Comparison of ENCODE assay signal across 8 mouse cellular contexts in the genomic region with DNA sequence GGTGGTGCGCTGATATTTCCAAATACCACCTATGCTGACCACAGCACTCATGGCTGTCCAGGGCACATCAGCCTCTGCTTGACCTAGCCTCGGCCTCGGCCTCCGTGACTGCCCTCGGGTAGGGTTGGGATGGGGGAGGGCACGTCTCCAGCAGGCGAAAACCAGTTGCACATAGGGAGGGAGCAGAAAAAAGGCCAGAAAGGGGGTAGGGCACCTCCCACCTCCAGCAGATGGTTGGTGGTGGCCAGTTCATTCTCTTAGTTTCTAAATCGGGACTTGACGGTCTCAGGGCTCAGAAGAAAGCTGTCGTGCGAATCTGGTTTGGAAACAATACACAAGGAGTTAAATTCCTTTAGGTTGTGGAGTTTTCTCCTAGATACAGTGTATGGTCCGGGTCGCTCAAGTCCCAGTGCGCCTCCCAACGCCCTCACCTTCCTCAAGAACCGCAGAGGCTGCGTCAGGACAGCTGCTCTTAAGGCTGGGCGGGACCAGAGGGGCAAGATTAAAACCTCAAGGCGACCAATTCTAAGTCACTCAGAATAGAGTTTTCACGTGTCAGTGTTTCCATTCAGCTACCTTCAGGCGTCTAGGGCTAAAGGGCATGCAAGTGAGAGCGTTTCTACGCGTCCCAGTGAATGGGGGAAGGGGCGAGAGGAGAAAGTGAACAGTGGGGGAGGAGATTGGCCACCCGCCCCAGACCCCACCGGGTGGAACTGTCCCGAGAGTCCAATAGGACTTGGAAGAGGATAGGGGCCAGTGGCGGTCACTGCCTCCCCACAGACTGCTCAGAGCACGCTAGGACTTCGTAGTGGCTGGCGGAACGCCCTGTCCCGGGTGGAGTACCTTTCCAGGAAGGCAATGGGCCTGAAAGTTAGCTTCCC. TPM values are rescaled to one million over a fixed set of nuclear protein-coding genes. Genes with fewer than 3 reads are reported as not detected.
DNase-seq lines count a peak whose midpoint lies in the region; ATAC-seq and TF ChIP-seq lines count a peak whose summit lies in the region.

No protein-coding gene starts in this region.

- peaks cover 16% of the 10 kb centered on the region for H3K4me1 ChIP-seq in heart, embryonic 16.5 days (ENCODE audit: control insufficient read depth, insufficient read depth, low read length)
- H3K4me1 ChIP-seq in hindbrain, embryonic 14.5 days (replicated peaks; ENCODE audit: control insufficient read depth, insufficient read depth, low read length) = peaks cover 17% of the 10 kb centered on the region
- peaks cover 86% of the 10 kb centered on the region for H3K4me1 ChIP-seq in midbrain, embryonic 10.5 days
- H3K4me1 ChIP-seq in thymus, adult 2 months (replicated peaks; ENCODE audit: control insufficient read depth, insufficient read depth, low read length) = no peaks in the 10 kb centered on the region

- H3K4me2 ChIP-seq in heart, embryonic 16.5 days (ENCODE audit: low read depth, low read length) = peak overlapping the region; percentile 58
- peak overlapping the region; percentile 91 for H3K4me2 ChIP-seq in hindbrain, embryonic 14.5 days (replicated peaks)

- H3K9ac ChIP-seq in heart, embryonic 16.5 days (ENCODE audit: low read length) = no peak overlapping the region
- peak overlapping the region; percentile 59 for H3K9ac ChIP-seq in hindbrain, embryonic 14.5 days

- peaks cover 75% of the 10 kb centered on the region for H3K27me3 ChIP-seq in heart, embryonic 16.5 days (ENCODE audit: control insufficient read depth, insufficient read depth, low read length)
- peaks cover 9% of the 10 kb centered on the region for H3K27me3 ChIP-seq in hindbrain, embryonic 14.5 days (ENCODE audit: control insufficient read depth, insufficient read depth, low read length)
- peaks cover 47% of the 10 kb centered on the region for H3K27me3 ChIP-seq in midbrain, embryonic 10.5 days (ENCODE audit: low read depth, poor library complexity, severe bottlenecking)
- H3K27me3 ChIP-seq in thymus, adult 2 months (ENCODE audit: control insufficient read depth, insufficient read depth, low read length) = peaks cover 16% of the 10 kb centered on the region

- no peaks in the 10 kb centered on the region for H3K9me3 ChIP-seq in heart, embryonic 16.5 days (replicated peaks; ENCODE audit: control insufficient read depth, low read length)
- no peaks in the 10 kb centered on the region for H3K9me3 ChIP-seq in hindbrain, embryonic 14.5 days (ENCODE audit: control insufficient read depth, low read length)
- no peaks in the 10 kb centered on the region for H3K9me3 ChIP-seq in midbrain, embryonic 10.5 days (replicated peaks)

- no peak overlapping the region for H3K27ac ChIP-seq in heart, embryonic 16.5 days (ENCODE audit: low read length)
- peak overlapping the region; percentile 68 for H3K27ac ChIP-seq in hindbrain, embryonic 14.5 days
- H3K27ac ChIP-seq in midbrain, embryonic 10.5 days (replicated peaks) = peak overlapping the region; percentile 99
- no peak overlapping the region for H3K27ac ChIP-seq in thymus, adult 2 months (ENCODE audit: control insufficient read depth, insufficient read depth, low read length)

- no peak; the same call in 1 of the 2 replicates for ATAC-seq in heart, embryonic 16.5 days (replicated peaks; ENCODE audit: extremely low read depth, insufficient read depth, low FRiP score)
- peak; percentile 82 for ATAC-seq in hindbrain, embryonic 14.5 days (ENCODE audit: low FRiP score)
- ATAC-seq in CD4-positive, CD25-positive, alpha-beta regulatory T cell, adult 4 months = no peak

- peak overlapping the region; percentile 37 for H3K4me3 ChIP-seq in heart, embryonic 16.5 days (ENCODE audit: low read length)
- peak overlapping the region; percentile 46 for H3K4me3 ChIP-seq in hindbrain, embryonic 14.5 days (replicated peaks; ENCODE audit: low read length)
- peak overlapping the region; percentile 99 for H3K4me3 ChIP-seq in midbrain, embryonic 10.5 days
- no peak overlapping the region for H3K4me3 ChIP-seq in thymus, adult 2 months (ENCODE audit: control insufficient read depth, insufficient read depth, low read length)

- DNase-seq in heart, postnatal 4 days = no peak
- DNase-seq in embryo, embryonic 10.5 days (ENCODE audit: low spot score) = peak; percentile 83
- peak; percentile 58 for DNase-seq in hindbrain, embryonic 14.5 days (ENCODE audit: low spot score)
- peak; percentile 87 for DNase-seq in midbrain, embryonic 10.5 days (ENCODE audit: low spot score)
- DNase-seq in thymus, postnatal 36 days = no peak
- no peak for DNase-seq in thymus, adult 2 months

- TF ChIP-seq POLR2A in thymus, adult 2 months (IDR thresholded peaks at IDR 0.05; ENCODE audit: control insufficient read depth, extremely low read depth, insufficient read depth, low read length, poor library complexity) = no peak

- TF ChIP-seq CTCF in thymus, adult 2 months (IDR thresholded peaks at IDR 0.05; ENCODE audit: borderline replicate concordance, control insufficient read depth, extremely low read depth, insufficient read depth, low read length, poor library complexity) = no peak

- WGBS in heart, embryonic 16.5 days = 3% methylated on average over 34 of the region's 34 CpGs
- under 1% methylated on average over 34 of the region's 34 CpGs for WGBS in hindbrain, embryonic 14.5 days
- under 1% methylated on average over 34 of the region's 34 CpGs for WGBS in midbrain, embryonic 10.5 days
- WGBS in thymus, adult 2 months = 6% methylated on average over 34 of the region's 34 CpGs

- H3K36me3 ChIP-seq in heart, embryonic 16.5 days (ENCODE audit: control insufficient read depth, insufficient read depth) = no peaks in the 10 kb centered on the region
- H3K36me3 ChIP-seq in hindbrain, embryonic 14.5 days (replicated peaks; ENCODE audit: control insufficient read depth, insufficient read depth) = no peaks in the 10 kb centered on the region
- no peaks in the 10 kb centered on the region for H3K36me3 ChIP-seq in midbrain, embryonic 10.5 days
- no peaks in the 10 kb centered on the region for H3K36me3 ChIP-seq in thymus, adult 2 months (ENCODE audit: control insufficient read depth, insufficient read depth, low read length)

RNA-seq across cellular contexts. Expression of gene Pou3f2, which starts 9.3 kb away (rescaled TPM):
- polyA plus RNA-seq in heart, embryonic 16.5 days (2015; fragmentation: Nextera tagmentation; extraction: Ambion mirVana) = 0.03 TPM in 1 of 2 replicates, not detected in the other
- total RNA-seq in heart, postnatal 4 days (2021) = not detected
- 17.9 and 20.5 TPM in 2 replicates for polyA plus RNA-seq in hindbrain, embryonic 14.5 days (2014; fragmentation: Nextera tagmentation; extraction: Ambion mirVana)
- polyA plus RNA-seq in midbrain, embryonic 10.5 days (2016; fragmentation: Nextera tagmentation; extraction: Ambion mirVana) = 47.9 and 58.5 TPM in 2 replicates
- under 1 TPM in 1 of 2 experiments, not detected in 1; 0.20 TPM for polyA plus RNA-seq in CD4-positive, CD25-positive, alpha-beta regulatory T cell, adult 4 months (2017; shearing (Covaris generic))
- 0.01 and 0.03 TPM in 2 replicates for polyA plus RNA-seq in thymus, adult 2 months (2012; rRNA removed)

Comparison
In these comparisons a context has a peak if more than half of its experiments do, and no peak if none do; other contexts are left out.
1. H3K27ac ChIP-seq: peak in hindbrain, embryonic 14.5 days (single experiment) and midbrain, embryonic 10.5 days (single experiment); none in heart, embryonic 16.5 days (single experiment) and thymus, adult 2 months (single experiment).
2. DNase-seq: peak in embryo, embryonic 10.5 days (single experiment), hindbrain, embryonic 14.5 days (single experiment) and midbrain, embryonic 10.5 days (single experiment); none in heart, postnatal 4 days (single experiment), thymus, postnatal 36 days (0 of 2) and thymus, adult 2 months (single experiment).
3. RNA of gene Pou3f2, which starts 9.3 kb away (polyA plus RNA-seq): 47.9 to 58.5 TPM in midbrain, embryonic 10.5 days and 17.9 to 20.5 TPM in hindbrain, embryonic 14.5 days; 0.20 TPM in CD4-positive, CD25-positive, alpha-beta regulatory T cell, adult 4 months, 0.03 TPM in heart, embryonic 16.5 days and 0.01 to 0.03 TPM in thymus, adult 2 months; every median in the first group is over 10 times any median in the second.